Mouse (Mus musculus) cerebellum, adult 2 months (tissue): ENCODE measurements around the gene Senp5. TPM values are rescaled to one million over a fixed set of nuclear protein-coding genes. Genes with fewer than 3 reads are reported as not detected.
A peak's percentile ranks its signal among the peaks of the same experiment; 100 is the strongest.

Experiments
- DNase-seq, 2 experiments: peaks; one replicate each; pipeline ENCODE4 v3.0.0; 2021
- H3K27ac ChIP-seq: fragments of 200-500 bp; 2 replicates; pipeline ENCODE4 v1.5.1; 2012; ENCODE audit warnings: low read length, control low read depth, inconsistent platforms; ENCODE audit not compliant: insufficient read depth
- H3K27me3 ChIP-seq: fragments of 200-500 bp; 2 replicates; pipeline ENCODE4 v1.6.1; 2012; ENCODE audit warnings: inconsistent platforms, mild to moderate bottlenecking, low read length, moderate library complexity; ENCODE audit not compliant: control insufficient read depth, insufficient read depth
- H3K4me1 ChIP-seq: fragments of 200-500 bp; 2 replicates; pipeline ENCODE4 v1.6.1; 2011; ENCODE audit warnings: low read length; ENCODE audit not compliant: control insufficient read depth, insufficient read depth
- H3K4me3 ChIP-seq: fragments of 200-500 bp; replicated peaks from 2 replicates; pipeline ENCODE3; 2011; ENCODE audit warnings: mild to moderate bottlenecking, low read depth, low read length, control low read depth; ENCODE audit not compliant: insufficient read depth
- CTCF ChIP-seq: fragments of 200-500 bp; IDR thresholded peaks from 2 replicates; pipeline ENCODE4 v1.5.1; 2011; ENCODE audit warnings: low read depth, mild to moderate bottlenecking, control low read depth, low read length, moderate library complexity, borderline replicate concordance; ENCODE audit not compliant: insufficient read depth
- POLR2A ChIP-seq: fragments of 200-500 bp; IDR thresholded peaks from 2 replicates; pipeline ENCODE4 v1.6.1; 2011; ENCODE audit warnings: low read length, control low read depth, borderline replicate concordance; ENCODE audit not compliant: insufficient read depth
- WGBS: fragments of 180-500 bp; shearing (Covaris S2); methylation state at CpG from one replicate; pipeline ENCODE4 v1.1.7; 2018; 5-methylcytosine and 5-hydroxymethylcytosine counted together
- polyA plus RNA-seq: library from polyadenylated mRNA; depleted of rRNA; stranded (reverse); fragments of >200 nt; gene quantifications from 2 replicates; pipeline ENCODE4 v1.2.3, GENCODE M21; 2012; rRNA removed

Gene Senp5
- polyA plus RNA-seq, 1 experiment, result 25.0 TPM

- Histone ChIP-seq H3K4me1 (no peaks in the 10 kb centered on the region), H3K27ac (no peak overlapping the region), H3K4me3 (no peak overlapping the region), H3K27me3 (no peaks in the 10 kb centered on the region)
- no peak for DNase-seq
- WGBS, result 85% methylated on average over 13 of the region's 13 CpGs
- no peak for TF ChIP-seq CTCF
- TF ChIP-seq POLR2A, result no peak
These were observed 76.4 kb downstream of the Senp5 start for GRCm38 (mm10) chr16:31926547-31927182.

GRCm38 (mm10) chr16:31926091-31926490, 77.0 kb downstream of the Senp5 start:
- no peak overlapping the region for H3K4me3 ChIP-seq
- WGBS, result 79% methylated on average over 6 of the region's 6 CpGs
- H3K27me3 ChIP-seq, result no peaks in the 10 kb centered on the region
- no peaks in the 10 kb centered on the region for H3K4me1 ChIP-seq
- H3K27ac ChIP-seq, result no peak overlapping the region
- TF ChIP-seq POLR2A, result no peak
- TF ChIP-seq CTCF, result no peak
- DNase-seq, result no peak

DNA sequence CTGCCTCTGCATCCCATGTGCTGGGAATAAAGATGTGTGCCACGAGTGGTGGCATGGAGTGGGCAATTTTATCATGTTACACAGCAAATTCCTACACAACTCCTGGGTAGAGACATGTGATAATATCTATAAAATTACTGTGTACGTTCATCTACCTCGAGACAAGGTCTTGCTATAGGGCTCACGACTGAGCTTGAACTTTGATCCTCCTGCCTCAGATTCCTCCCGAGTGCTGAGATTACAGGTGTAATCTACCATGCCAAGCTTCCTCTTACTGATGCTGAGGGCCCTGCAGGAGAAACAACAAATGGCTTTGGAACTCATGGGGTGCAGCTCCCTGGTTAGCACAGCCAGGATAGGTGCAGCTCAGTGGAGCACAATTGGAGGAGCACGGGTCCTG, 78.7 kb downstream of the Senp5 start:
- Histone ChIP-seq H3K27me3 (no peaks in the 10 kb centered on the region), H3K4me1 (no peaks in the 10 kb centered on the region), H3K4me3 (no peak overlapping the region), H3K27ac (no peak overlapping the region)
- no peak for TF ChIP-seq POLR2A
- no peak for TF ChIP-seq CTCF
- WGBS, result 91% methylated on average over 6 of the region's 6 CpGs
- no peak for DNase-seq

DNA sequence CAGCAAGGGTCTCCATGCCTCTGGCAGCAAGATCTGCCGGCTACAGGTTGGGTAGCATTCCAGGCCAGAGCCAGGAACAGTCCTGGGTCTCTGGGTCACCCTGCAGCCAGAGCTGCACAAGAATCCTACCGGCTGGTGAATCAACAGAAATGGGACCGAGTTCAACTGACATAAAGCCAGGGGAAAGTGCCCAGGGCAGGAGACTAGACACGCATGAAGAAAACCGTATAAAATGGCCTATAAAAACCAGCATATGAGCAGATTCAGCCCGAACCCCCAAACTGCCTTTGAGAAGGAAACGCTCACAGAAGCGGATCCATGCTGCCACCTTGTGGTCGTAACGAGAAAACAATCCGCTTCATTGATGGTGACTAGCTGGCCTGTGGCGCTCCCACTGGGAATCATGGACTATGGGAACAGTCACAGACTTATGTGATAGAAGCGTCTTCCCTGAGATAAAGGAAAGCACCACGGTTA, 84.8 kb downstream of the Senp5 start:
- WGBS, result 2% methylated on average over 14 of the region's 14 CpGs
- no peak overlapping the region for H3K27ac ChIP-seq

DNA sequence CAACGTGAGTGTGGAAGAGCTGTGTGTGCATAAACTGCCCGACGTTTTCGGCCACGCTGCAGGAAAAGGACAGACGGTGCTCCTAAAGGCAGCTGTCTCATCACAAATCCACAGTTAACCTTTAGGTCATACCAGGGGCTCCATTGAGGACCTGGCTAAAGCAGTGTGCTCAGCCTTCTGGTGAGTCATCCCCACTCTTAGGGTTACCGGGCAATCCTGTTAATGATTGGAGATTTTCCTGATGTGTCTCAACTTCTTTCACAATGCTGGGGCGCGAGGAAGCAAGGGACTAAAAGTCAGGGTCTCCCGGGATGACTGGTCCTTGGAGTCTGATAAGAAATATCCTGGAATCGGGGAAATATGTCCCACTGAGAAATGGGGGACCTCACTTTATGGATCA, 85.3 kb downstream of the Senp5 start:
- Histone ChIP-seq H3K27me3 (no peaks in the 10 kb centered on the region), H3K27ac (no peak overlapping the region), H3K4me3 (no peak overlapping the region), H3K4me1 (0 out of 2 replicates have a peak, but pooled peaks cover 3% of the 10 kb centered on the region)
- WGBS, result 88% methylated on average over 11 of the region's 11 CpGs
- no peak for TF ChIP-seq CTCF
- no peak for TF ChIP-seq POLR2A
- no peak for DNase-seq

More for the DNA sequence above, 84.8 kb downstream of the Senp5 start:
- DNase-seq, result peak; percentile 85 to 90
- TF ChIP-seq CTCF (peak; percentile 94), POLR2A (no peak)
- H3K4me3 ChIP-seq, result no peak overlapping the region
- no peaks in the 10 kb centered on the region for H3K27me3 ChIP-seq
- 0 out of 2 replicates have a peak, but pooled peaks cover 3% of the 10 kb centered on the region for H3K4me1 ChIP-seq

DNA sequence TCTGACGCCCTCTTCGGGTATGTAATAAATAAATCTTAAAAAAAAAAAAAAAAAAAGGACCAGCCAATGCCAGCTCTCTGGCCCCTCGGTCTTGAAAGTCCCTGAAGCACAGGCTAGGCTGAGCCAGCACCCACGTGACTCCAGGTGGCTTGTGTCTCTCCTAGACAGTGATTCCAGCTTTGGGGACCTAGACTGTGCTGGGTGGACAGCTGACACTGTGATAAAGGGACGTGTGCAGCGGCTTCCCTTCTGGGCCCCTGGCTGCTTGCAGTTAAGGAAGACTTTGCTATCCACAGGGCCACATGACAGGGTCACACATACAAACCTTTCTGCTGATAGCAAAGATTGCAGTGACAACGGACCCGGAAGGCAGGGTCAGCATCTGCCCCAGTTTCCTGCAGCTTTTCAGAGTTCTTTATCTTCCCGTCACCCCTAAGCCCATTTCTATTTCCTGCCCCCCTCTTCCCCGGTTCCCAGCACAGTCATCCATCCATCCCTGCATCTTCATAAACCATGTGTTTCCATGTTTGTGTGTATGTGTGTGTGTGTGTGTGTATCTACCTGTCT, 92.7 kb downstream of the Senp5 start:
- Histone ChIP-seq H3K4me1 (peaks cover 3% of the 10 kb centered on the region; the same call in 1 of the 2 replicates), H3K4me3 (no peak overlapping the region), H3K27me3 (no peaks in the 10 kb centered on the region), H3K27ac (no peak overlapping the region)
- TF ChIP-seq CTCF, result no peak
- no peak for TF ChIP-seq POLR2A
- WGBS, result 80% methylated on average over 10 of the region's 10 CpGs
- no peak for DNase-seq

Other genes with a start within 250 kb of the Senp5 start
- gene Meltf, start 124.5 kb downstream of the Senp5 start, polyA plus RNA-seq, result 0.75 and 1.1 TPM in 2 replicates
- gene Pigz, start 69.4 kb downstream of the Senp5 start, polyA plus RNA-seq, result 33.1 and 34.2 TPM in 2 replicates
- gene 0610012G03Rik, start 54.8 kb downstream of the Senp5 start, polyA plus RNA-seq, result 66.2 and 70.7 TPM in 2 replicates
- 74.0 and 86.5 TPM in 2 replicates for gene Ncbp2, start 54.8 kb downstream of the Senp5 start, polyA plus RNA-seq
- gene Pak2, start 76.1 kb upstream of the Senp5 start, polyA plus RNA-seq, result 22.0 and 22.5 TPM in 2 replicates
- 27.6 and 30.3 TPM in 2 replicates for gene Pigx, start 96.5 kb upstream of the Senp5 start, polyA plus RNA-seq
- gene Cep19, start 96.5 kb upstream of the Senp5 start, polyA plus RNA-seq, result 45.4 and 46.9 TPM in 2 replicates
- gene Nrros, start 162.3 kb upstream of the Senp5 start, polyA plus RNA-seq, result 4.1 and 4.8 TPM in 2 replicates
- not detected in 2 replicates for gene Bex6, start 176.5 kb upstream of the Senp5 start, polyA plus RNA-seq
- gene Fbxo45, start 243.9 kb upstream of the Senp5 start, polyA plus RNA-seq, result 29.6 and 30.8 TPM in 2 replicates
- 10.8 and 11.1 TPM in 2 replicates for gene Wdr53, start 243.9 kb upstream of the Senp5 start, polyA plus RNA-seq